Mouse (Mus musculus): ENCODE measurements at regions not wholly inside any gene's neighbourhood (a gene's known extent, or its start where the extent isn't known, plus 50 kb on each side); places are given as distances from the start of the nearest gene placed in this dataset.
A peak's percentile ranks its signal among the peaks of the same experiment; 100 is the strongest.

- TF ChIP-seq CTCF (IDR thresholded peaks at IDR 0.05; ENCODE audit: low read depth) (peak; percentile 20; the same call in 1 of the 2 replicates), EP300 (IDR thresholded peaks at IDR 0.05; ENCODE audit: low read depth) (no peak)
Observed at GRCm38 (mm10) chr1:129078274-129078673, 194.8 kb upstream of the Thsd7b start.
